Mouse (Mus musculus) thymus, adult 2 months (tissue): ENCODE data around the gene Shc2.

ENCODE experiments used
- CTCF ChIP-seq: fragments of 200-500 bp; IDR thresholded peaks from 2 replicates; pipeline ENCODE4 v1.5.1; 2012; ENCODE audit warnings: mild to moderate bottlenecking, control low read depth, low read length, moderate library complexity, borderline replicate concordance; ENCODE audit not compliant: control insufficient read depth, poor library complexity, insufficient read depth; ENCODE audit errors: extremely low read depth
- POLR2A ChIP-seq: fragments of 200-500 bp; IDR thresholded peaks from 2 replicates; pipeline ENCODE4 v1.6.1; 2012; ENCODE audit warnings: mild to moderate bottlenecking, low read length, control low read depth, moderate library complexity; ENCODE audit not compliant: control insufficient read depth, poor library complexity, insufficient read depth; ENCODE audit errors: extremely low read depth

GRCm38 (mm10) chr10:79581501-79581900, 56.2 kb downstream of the Shc2 start:
- TF ChIP-seq POLR2A: no peak
- TF ChIP-seq CTCF: no peak
